Mouse (Mus musculus) spleen, postnatal 10 days (tissue): ENCODE data around the gene Gm10842.

Source experiments
- DNase-seq, 2 experiments: peaks; one replicate each; pipeline ENCODE4 v3.0.0; 2021 to 2022; ENCODE audit warnings: low spot score in 2 of 2

Gm10842 gene

DNA sequence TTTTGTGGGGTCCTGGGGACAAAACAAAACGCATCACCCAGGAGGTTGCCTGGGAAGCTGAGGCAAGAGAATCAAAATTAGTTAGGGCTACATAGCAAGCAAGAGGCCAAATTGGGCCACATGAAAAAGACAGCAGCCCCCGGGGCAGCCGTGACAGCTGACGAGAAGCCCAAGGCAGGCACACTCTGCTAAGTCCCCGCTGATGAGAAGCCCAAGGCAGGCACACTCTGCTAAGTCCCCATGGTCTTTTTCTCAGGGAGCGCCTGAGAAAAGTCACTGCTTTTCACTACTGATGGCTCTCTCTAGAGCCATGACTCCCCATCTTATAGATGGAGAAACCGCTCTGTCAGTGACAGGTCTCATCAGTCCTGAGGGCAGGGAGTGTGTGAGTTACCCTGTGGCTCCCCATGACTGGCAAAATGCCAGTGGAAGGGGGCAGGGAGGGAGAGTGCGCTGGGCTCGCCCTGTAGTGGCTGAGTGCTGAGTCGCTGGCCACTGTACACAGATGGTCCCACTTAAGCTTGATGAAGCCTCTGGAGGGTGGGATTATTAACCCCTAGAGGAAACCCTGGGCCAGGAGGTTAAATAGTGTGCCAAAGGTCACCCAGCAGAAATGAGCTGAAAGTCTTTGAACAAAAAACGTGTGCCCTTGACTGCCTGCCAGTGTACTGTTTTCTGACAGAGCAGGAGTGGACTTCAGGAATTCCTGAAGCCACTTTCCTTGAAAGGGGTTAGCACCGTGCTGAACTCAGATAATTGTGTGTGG, 6.6 kb downstream of the Gm10842 start:
- DNase-seq: peak; percentile 64 to 74

DNA sequence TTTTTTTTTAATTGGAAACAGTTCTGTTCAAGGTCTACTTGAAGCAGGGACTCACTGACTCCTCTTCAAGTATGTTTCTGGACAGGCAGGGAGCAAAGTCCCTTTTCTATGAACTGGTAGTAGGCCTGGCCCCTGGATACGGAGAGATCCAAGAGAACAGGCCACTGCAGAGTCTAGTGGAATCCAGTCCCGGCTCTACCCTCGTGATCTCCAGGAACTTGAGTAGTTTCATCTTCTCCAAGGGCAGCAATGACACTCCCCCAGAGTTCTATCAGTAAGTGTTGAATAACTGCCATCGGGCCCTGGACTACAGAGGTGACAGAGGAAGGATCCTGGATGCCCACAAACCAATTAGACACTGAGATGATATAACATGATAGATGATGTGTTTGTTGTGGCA, 9.2 kb downstream of the Gm10842 start:
- no peak for DNase-seq

DNA sequence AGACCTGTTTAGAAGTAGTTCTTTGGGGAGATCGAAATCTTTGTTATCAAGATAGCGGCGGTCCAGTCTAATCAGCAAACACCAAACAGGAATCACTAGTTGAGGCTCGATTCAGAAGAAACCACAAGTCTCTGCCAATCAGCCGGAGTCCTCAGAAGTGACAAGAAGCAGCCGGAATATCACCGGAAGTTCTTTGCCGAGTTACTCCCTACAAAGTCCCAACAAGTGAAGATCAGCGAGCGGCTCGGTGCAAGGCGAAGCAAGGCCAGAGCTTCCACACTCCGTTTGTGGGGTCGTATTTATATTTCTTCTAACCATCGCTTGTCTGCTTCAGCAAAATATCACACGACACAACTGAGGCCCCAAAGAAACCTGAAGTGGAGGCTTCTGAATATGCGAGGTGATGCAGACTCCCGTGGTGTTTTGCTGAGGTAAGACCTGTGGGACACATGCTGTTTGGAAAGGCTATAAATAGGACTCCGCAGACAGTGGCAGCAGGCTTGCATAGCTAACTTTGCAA, 10.1 kb downstream of the Gm10842 start:
- no peak for DNase-seq

GRCm38 (mm10) chr11:105158047-105158446, 11.4 kb downstream of the Gm10842 start:
- no peak for DNase-seq

GRCm38 (mm10) chr11:105159673-105160360, 13.1 kb downstream of the Gm10842 start:
- no peak for DNase-seq

DNA sequence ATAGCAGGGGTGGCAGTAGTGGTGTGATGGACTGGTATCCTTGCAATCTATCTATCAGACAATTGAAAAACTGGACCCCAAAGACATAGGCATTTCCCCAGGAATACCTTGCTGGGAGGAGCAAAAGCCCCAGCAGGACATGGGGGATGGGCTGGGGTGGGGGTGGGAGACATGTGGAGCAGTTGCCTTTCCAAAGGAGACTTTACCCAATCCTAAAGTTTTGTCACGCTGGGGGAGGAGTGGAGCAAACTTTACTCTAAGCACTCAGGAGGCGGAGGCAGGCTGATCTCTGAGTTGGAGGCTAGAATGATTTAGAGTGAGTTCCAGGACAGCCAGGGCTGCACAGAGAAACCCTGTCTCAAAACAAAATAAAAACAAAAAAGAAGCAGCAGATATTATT, 14.7 kb downstream of the Gm10842 start:
- DNase-seq: no peak

GRCm38 (mm10) chr11:105164516-105165510, 18.1 kb downstream of the Gm10842 start:
- no peak for DNase-seq

DNA sequence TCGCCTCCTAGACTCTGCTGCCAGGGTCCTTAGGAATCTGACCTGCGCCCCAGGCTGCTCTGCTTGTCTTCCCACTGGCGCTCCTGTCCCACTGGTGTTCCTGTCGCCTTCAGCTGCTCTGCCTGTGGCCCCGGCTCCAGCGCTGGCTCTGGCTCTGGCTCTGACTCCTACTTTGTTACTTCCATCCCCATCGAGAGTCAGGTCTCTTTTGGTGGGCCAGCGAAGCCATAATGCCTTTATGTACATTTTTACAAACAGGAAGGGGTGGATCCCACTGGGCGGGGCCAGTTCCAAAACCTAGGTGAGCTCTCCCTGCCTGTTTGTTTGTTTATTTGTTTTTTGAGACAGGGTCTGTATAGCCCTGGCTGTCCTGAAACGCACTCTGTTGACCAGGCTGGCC, 20.1 kb downstream of the Gm10842 start:
- DNase-seq: no peak

DNA sequence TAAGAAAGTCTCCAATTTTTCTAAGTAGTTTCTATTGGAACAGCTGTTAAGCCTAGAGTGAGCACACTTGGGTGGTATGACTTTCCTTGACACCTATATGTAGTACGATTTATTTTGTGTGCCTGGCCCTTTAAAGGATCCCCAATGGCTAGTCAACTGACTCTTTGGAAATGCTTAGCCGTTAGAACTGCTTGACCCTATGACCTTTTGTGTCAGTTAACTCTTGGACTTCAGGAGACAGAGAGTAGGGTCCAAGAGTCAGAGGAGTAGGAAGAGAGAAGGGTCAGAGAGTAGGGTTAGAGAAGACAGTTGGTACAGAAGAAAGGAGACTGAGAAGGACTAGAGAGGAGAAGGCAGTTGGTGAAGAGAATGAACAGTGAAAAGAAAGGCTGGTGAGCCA, 31.8 kb downstream of the Gm10842 start, which contains the start of gene Tlk2:
Tlk2 (plus strand) TSS at position 292 of the 400 bp plus-strand sequence.
- DNase-seq: no peak

GRCm38 (mm10) chr11:105179523-105179922, 32.8 kb downstream of the Gm10842 start:
- DNase-seq: no peak

DNA sequence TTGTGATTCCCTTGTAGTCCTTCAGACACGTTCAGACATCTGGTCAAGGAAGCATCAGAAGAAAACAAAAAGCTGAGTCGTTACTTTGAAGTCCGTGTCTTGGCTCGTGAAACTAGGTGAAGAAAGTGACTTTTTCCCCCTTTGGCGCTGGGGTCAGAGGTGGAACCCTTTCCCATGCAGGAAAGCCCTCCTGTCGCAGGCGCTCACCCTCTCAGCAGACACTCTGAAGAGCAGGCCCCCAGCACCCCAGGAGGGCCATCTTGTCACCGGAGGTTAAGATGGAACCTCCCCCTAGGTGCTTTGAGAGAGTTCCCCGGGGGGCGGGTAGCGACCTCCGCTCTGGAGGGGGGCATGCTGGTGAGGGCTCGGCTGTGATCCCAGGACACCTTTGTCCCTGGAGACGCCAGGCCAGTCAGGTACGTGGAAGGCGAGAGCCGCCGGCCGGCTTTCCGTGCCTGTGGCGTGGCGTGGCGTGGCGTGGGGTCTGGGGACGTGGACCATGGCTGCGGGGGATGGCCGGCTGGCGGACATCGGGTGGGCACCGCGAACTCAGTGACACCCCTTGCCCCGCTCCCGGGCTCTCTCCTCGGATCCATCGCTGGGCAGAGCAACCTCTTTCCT, 33.9 kb downstream of the Gm10842 start:
- peak; percentile 63 to 70 for DNase-seq

- peak; percentile 89 to 95 for DNase-seq
These were observed 34.5 kb downstream of the Gm10842 start for GRCm38 (mm10) chr11:105181126-105181637.

DNA sequence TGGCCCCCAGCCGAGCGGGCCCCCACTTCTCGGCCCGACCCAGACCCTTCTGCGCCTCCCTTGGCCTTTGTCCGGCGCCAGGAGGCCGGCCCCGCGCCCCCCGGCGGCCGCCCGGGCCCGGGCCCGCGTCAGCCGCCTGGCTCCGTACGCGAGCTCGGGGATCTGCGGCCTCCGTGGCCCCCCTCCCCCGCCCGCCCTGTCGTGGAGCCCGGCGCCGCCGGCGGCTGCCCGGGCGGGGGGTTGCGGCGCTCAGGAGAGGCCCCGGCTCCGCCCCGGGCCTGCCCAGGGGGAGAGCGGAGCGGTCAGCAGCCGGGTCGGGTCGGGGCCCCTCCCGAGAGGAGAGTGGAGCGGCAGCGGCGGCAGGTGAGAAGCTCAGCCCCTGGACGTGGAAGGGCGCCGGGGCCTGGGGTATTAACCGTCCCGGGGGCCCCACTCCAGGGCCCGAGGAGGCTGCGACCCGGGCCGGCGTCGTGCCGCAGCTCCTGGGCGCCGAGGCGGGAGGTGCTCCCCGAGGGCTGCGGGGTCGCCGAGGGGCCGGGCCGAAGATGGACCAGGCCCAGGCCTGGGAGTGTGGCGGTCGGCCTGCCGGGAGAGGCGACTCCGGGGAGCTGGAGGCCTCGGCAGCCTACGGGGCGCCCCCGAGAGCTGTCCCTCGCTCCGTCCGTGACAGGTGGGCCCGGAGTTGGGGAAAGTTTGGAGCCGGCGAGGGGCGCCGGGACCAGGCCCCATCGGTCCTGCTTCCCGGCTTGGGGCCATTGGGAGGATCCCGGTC, 35.2 kb downstream of the Gm10842 start:
- DNase-seq: peak; percentile 67 to 80

DNA sequence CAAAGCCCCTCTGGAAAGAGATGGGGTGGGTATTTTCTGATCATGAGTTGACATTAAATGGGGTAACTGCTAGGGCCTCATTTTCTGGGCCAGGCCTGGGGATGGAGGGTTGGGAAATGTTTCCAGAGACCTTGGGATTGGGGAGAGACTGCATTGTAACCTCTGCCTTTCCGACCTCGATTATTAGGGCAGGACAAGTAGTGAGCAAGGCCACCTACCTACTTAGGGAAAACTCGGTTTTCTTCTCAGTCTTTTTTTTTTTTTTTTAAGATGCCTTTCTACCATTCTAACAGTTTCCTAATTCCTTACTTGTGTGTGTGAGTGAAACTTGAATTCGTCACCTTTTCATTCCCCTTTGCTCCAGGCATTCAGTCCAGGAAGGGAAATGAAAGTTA, 35.8 kb downstream of the Gm10842 start:
- DNase-seq: no peak

DNA sequence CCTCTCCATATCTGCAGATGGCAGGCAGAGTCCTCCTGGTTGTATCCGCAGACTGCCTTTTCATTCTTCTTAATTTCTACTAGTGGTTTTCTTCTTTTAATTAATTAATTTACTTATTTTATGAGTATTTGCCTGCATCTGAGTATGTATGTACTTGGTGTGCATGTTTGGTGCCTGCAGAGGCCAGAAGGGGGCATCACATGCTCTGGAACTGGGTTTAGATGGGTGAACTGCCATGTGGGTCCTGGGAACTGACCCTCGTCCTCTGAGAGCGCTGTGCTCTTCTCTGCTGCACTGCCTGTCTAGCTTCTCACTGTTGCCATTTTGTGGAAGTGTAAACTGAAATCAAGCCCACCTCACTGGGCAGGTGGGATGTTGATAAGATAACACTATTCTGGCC, 38.0 kb downstream of the Gm10842 start:
- DNase-seq: no peak

DNA sequence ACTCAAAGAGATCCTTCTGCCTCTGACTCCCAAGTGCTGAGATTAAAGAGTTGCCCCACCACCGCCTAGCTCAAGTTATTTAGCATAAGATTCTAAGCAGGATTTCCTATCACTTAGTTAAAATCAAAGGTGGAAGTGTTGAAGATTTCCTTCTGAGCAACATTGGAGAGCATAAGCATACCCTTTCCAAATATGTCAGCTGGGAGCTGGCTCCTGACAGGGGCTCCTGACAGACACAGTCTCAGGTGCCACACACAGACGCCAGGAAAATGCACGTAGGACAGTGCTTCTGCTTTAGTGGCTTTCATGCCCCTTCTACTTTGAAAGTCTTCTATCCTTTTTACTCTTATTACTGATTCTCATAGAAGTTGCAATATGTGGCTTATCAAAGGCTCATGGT, 45.5 kb downstream of the Gm10842 start:
- no peak for DNase-seq
